ENCODE assay signal across 32 mouse cellular contexts in genomic region chr4:129974285-129974684, GRCm38 (mm10). TPM values are rescaled to one million over a fixed set of nuclear protein-coding genes. Genes with fewer than 3 reads are reported as not detected.
"Had no signal": no experiment of that assay in that cellular context is flagged by ENCODE, and none has a peak within 500 bp of the region (broad histone marks: within the 10 kb centered on the region; RNA-seq: fewer than 3 reads in every experiment).

No protein-coding gene starts in this region.

- ATAC-seq: forebrain, embryonic 13.5 days; forebrain, embryonic 14.5 days; forebrain, embryonic 15.5 days; forebrain, embryonic 16.5 days; forebrain, postnatal 0 days had no signal

- H3K27me3 ChIP-seq: forebrain, embryonic 15.5 days had no signal

- H3K4me2 ChIP-seq: embryonic facial prominence, embryonic 12.5 days; embryonic facial prominence, embryonic 13.5 days; embryonic facial prominence, embryonic 15.5 days; forebrain, embryonic 12.5 days; forebrain, embryonic 13.5 days; forebrain, embryonic 15.5 days had no signal

- H3K4me3 ChIP-seq: embryonic facial prominence, embryonic 10.5 days; embryonic facial prominence, embryonic 12.5 days; embryonic facial prominence, embryonic 13.5 days; embryonic facial prominence, embryonic 15.5 days; erythroblast, embryonic 14.5 days; forebrain, embryonic 10.5 days; forebrain, embryonic 12.5 days; forebrain, embryonic 13.5 days; forebrain, embryonic 15.5 days; gastrocnemius, adult 2 months had no signal

- DNase-seq: cerebellum, adult 18-20 months; cerebellum, adult 2 months; cerebellum, adult 8-10 months; cerebellum, adult 9-10 months; cerebellum, adult 9-11 months; cerebellum, postnatal 25 days; cerebellum, postnatal 36 days; embryo, embryonic 11 days; forebrain, postnatal 0 days; gastrocnemius, adult 2 months; gastrocnemius, postnatal 10 days; gastrocnemius, postnatal 14 days; gastrocnemius, postnatal 25 days; gastrocnemius, postnatal 36 days; heart, adult 11 months had no signal

- H3K36me3 ChIP-seq: embryonic facial prominence, embryonic 10.5 days; embryonic facial prominence, embryonic 12.5 days; embryonic facial prominence, embryonic 13.5 days; embryonic facial prominence, embryonic 15.5 days; forebrain, embryonic 10.5 days; forebrain, embryonic 12.5 days; forebrain, embryonic 15.5 days had no signal

- H3K9ac ChIP-seq: embryonic facial prominence, embryonic 12.5 days; embryonic facial prominence, embryonic 13.5 days; embryonic facial prominence, embryonic 15.5 days; forebrain, embryonic 12.5 days; forebrain, embryonic 13.5 days; forebrain, embryonic 15.5 days; forebrain, postnatal 0 days had no signal

- H3K9me3 ChIP-seq: embryonic facial prominence, embryonic 10.5 days; embryonic facial prominence, embryonic 12.5 days; embryonic facial prominence, embryonic 13.5 days; embryonic facial prominence, embryonic 15.5 days; forebrain, embryonic 10.5 days; forebrain, embryonic 12.5 days; forebrain, embryonic 13.5 days; forebrain, embryonic 15.5 days had no signal

- H3K27ac ChIP-seq: embryonic facial prominence, embryonic 10.5 days; embryonic facial prominence, embryonic 12.5 days; embryonic facial prominence, embryonic 13.5 days; embryonic facial prominence, embryonic 15.5 days; forebrain, embryonic 10.5 days; forebrain, embryonic 12.5 days; forebrain, embryonic 13.5 days; forebrain, embryonic 15.5 days; gastrocnemius, adult 2 months had no signal

RNA-seq across cellular contexts. Expression of gene Adgrb2, which starts 10.4 kb away (rescaled TPM):
- total RNA-seq: granulocyte monocyte progenitor cell, adult 5-6 weeks had no signal
- polyA plus RNA-seq: erythroblast, embryonic 14.5 days had no signal

RNA-seq across cellular contexts. Expression of gene Spocd1, which starts 45.2 kb away (rescaled TPM):
- total RNA-seq: forebrain, postnatal 0 days; gastrocnemius, adult 18-20 months; gastrocnemius, adult 2 months; gastrocnemius, adult 8-10 months; gastrocnemius, postnatal 10 days; gastrocnemius, postnatal 14 days; gastrocnemius, postnatal 25 days; gastrocnemius, postnatal 36 days; gastrocnemius, postnatal 4 days; granulocyte monocyte progenitor cell, adult 5-6 weeks had no signal
- polyA plus RNA-seq: embryonic facial prominence, embryonic 10.5 days; embryonic facial prominence, embryonic 11.5 days; erythroblast, embryonic 14.5 days; forebrain, embryonic 10.5 days; forebrain, embryonic 12.5 days; forebrain, embryonic 13.5 days; forebrain, embryonic 14.5 days; forebrain, embryonic 15.5 days; forebrain, embryonic 16.5 days; gonadal fat pad, adult 2 months had no signal
